Mouse (Mus musculus) small intestine, adult 2 months (tissue): ENCODE results near the gene Rbm8a2.

Experiments used
- CTCF ChIP-seq: fragments of 200-500 bp; IDR thresholded peaks from 2 replicates; pipeline ENCODE4 v1.5.1; 2012; ENCODE audit warnings: low read depth, mild to moderate bottlenecking, control low read depth, inconsistent platforms, low read length, moderate library complexity, mixed read lengths; ENCODE audit not compliant: insufficient replicate concordance, insufficient read length; ENCODE audit errors: extremely low read depth
- POLR2A ChIP-seq: fragments of 200-500 bp; IDR thresholded peaks from 2 replicates; pipeline ENCODE4 v1.6.1; 2012; ENCODE audit warnings: low read depth, mild to moderate bottlenecking, control low read depth, inconsistent platforms, low read length, moderate library complexity

- no peak for TF ChIP-seq POLR2A
- no peak for TF ChIP-seq CTCF
These were observed 21.7 kb upstream of the Rbm8a2 start for GRCm38 (mm10) chr1:176000599-176000998.
